Mouse (Mus musculus) B cell, adult 2 months (primary cell): ENCODE data around the gene 1700020N15Rik.
"Not testable (repeated sequence)": the region's sequence is repeated elsewhere in the genome, so short reads cannot be mapped to it uniquely, and the experiment has no call there.

Experiments
- DNase-seq, 2 experiments: peaks; one replicate each; pipeline ENCODE4 v3.0.0; 2022

1700020N15Rik gene

DNA sequence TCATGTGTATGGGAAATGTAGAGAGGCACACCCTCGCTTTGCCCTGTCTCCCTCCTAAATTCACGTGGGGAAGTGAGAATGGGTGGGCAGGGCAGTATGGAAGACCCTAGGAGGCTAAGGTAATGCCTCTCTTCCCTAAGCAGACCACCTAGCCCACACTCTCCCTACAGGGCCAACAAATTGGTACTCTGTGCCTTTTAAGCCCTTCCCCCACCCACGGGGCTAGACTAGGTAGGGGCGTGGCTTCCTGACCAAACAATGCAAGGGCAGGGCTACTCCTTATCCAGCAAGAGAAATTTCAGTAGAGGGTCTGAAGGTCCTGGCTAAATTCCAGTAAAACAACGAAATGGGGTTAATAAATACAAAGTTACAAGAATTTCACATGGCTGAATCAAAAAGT, at the start of gene 1700020N15Rik:
Gene 1700020N15Rik (plus strand): TSS at position 301 of the 400 bp plus-strand sequence.
- DNase-seq = not testable (repeated sequence)

DNA sequence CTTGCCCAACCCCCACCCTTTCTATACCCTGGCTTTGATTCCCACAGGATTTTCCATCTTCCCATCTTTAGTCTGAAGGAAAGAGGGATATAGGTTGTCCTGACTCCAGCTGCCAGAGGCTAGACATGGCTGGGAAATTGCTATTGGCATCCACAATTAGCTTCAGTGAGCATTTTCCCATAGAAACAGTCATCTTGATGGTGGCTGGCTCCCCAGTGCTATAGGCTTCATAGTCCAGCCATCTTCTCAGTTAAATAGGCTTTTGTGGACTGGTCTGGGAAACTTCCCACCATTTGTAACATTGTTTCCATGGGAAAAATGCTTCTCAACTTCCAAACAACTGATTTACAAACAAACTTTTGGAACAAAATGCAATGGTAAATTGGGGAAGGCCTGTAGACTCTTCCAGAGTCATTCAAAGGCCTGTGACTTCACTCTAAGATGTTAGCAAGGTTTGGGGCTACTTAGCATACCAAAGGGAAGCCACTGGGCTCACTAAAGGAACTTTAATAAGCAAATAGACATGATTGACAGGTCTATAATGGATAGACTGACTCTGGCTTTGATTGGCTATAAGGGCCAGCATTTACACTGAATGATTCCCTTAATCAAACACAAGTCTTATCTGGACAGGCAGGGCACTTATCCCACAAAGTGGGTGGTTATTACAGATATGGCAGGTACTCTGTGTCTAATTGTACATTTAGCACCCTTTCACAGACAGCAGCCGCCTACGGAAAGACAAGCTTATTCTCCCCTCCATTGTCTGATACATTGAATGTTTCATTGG, 31.9 kb downstream of the 1700020N15Rik start:
- DNase-seq = no peak
